Mouse (Mus musculus) heart, embryonic 14.5 days (tissue): ENCODE measurements around the gene Ptpn5. TPM values are rescaled to one million over a fixed set of nuclear protein-coding genes. Genes with fewer than 3 reads are reported as not detected.
A peak's percentile ranks its signal among the peaks of the same experiment; 100 is the strongest.

Experiments
- ATAC-seq: fragments of 200-750 bp; cut with Nextera tagmentation; 2 replicates; pipeline ENCODE4 v1.8.0; 2017; ENCODE audit warnings: low read depth, moderate TSS enrichment; ENCODE audit not compliant: insufficient number of reproducible peaks, insufficient read depth, low FRiP score
- H3K27ac ChIP-seq, 2 experiments: fragments of 200-500 bp in 1 of 2; fragments of 300-500 bp in 1 of 2; sonication (generic) in 1 of 2; replicated peaks in 1 of 2; 2 replicates each; pipeline ENCODE4 v1.5.1; 2012 to 2014; ENCODE audit warnings: low read depth in 2 of 2, low read length in 2 of 2, control low read depth in 1 of 2, mild to moderate bottlenecking in 1 of 2, mixed read lengths in 1 of 2; ENCODE audit not compliant: control insufficient read depth in 1 of 2, insufficient read depth in 1 of 2
- H3K27me3 ChIP-seq: fragments of 300-500 bp; sonication (generic); 2 replicates; pipeline ENCODE4 v1.6.1; 2014; ENCODE audit warnings: mild to moderate bottlenecking, low read length, control low read depth; ENCODE audit not compliant: control insufficient read depth, insufficient read depth
- H3K36me3 ChIP-seq: fragments of 300-500 bp; sonication (generic); 2 replicates; pipeline ENCODE4 v1.6.1; 2014; ENCODE audit warnings: mild to moderate bottlenecking, control low read depth, low read length, mixed read lengths; ENCODE audit not compliant: control insufficient read depth, insufficient read depth
- H3K4me1 ChIP-seq, 2 experiments: fragments of 200-500 bp in 1 of 2; fragments of 300-500 bp in 1 of 2; sonication (generic) in 1 of 2; 2 replicates each; pipeline ENCODE4 v1.6.1; 2012 to 2014; ENCODE audit warnings: low read length in 2 of 2, control low read depth in 1 of 2, mixed read lengths in 1 of 2; ENCODE audit not compliant: control insufficient read depth in 2 of 2, insufficient read depth in 2 of 2
- H3K4me2 ChIP-seq: fragments of 300-500 bp; sonication (generic); 2 replicates; pipeline ENCODE4 v1.6.1; 2014; ENCODE audit warnings: mild to moderate bottlenecking, low read length
- H3K4me3 ChIP-seq, 2 experiments: fragments of 200-500 bp in 1 of 2; fragments of 300-500 bp in 1 of 2; sonication (generic) in 1 of 2; 2 replicates each; pipeline ENCODE4 v1.5.1; 2012 to 2014; ENCODE audit warnings: low read length in 2 of 2, mild to moderate bottlenecking in 2 of 2, control low read depth in 1 of 2, low read depth in 1 of 2, moderate library complexity in 1 of 2; ENCODE audit not compliant: control insufficient read depth in 1 of 2, insufficient read depth in 1 of 2
- H3K9ac ChIP-seq: fragments of 300-500 bp; sonication (generic); 2 replicates; pipeline ENCODE4 v1.6.1; 2014; ENCODE audit warnings: mild to moderate bottlenecking, low read length
- H3K9me3 ChIP-seq: fragments of 300-500 bp; sonication (generic); 2 replicates; pipeline ENCODE4 v1.6.1; 2016; ENCODE audit warnings: low read length, control low read depth; ENCODE audit not compliant: control insufficient read depth
- WGBS: fragments of 180-500 bp; shearing (Covaris S2); extraction: QIAGEN DNeasy Blood & Tissue Kit; methylation state at CpG from one replicate; pipeline ENCODE4 v1.1.7; 2014; 5-methylcytosine and 5-hydroxymethylcytosine counted together
- polyA plus RNA-seq: library from polyadenylated mRNA; unstranded; fragments of >200 nt; fragmentation: Nextera tagmentation; extraction: Ambion mirVana; gene quantifications from 2 replicates; pipeline ENCODE4 v1.2.1, GENCODE M21; 2014

The Ptpn5 gene
- polyA plus RNA-seq, 1 experiment from 2014 or later, result 0.09 TPM

DNA sequence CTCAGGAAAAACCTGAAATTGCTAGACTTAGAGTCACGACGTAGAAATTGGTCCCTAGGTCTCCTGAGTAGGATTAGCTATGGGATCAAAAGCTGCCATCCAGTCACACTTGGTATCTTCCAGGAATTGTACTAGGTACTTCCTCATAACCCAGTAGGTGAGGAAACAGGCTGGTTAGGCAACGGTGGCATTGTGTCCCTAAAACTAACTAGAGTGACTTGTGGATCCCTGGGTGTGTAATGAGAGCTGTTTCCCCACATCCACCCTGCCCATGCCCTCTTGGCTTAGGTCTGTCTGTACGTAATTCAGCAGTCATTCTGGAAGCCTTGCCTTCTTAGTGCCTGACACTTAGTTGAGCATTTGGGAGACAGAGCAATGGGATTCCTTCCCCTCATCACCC, 77.2 kb downstream of the Ptpn5 start:
- H3K9me3 ChIP-seq, result no peaks in the 10 kb centered on the region
- WGBS, result 79% methylated on average over 4 of the region's 4 CpGs

DNA sequence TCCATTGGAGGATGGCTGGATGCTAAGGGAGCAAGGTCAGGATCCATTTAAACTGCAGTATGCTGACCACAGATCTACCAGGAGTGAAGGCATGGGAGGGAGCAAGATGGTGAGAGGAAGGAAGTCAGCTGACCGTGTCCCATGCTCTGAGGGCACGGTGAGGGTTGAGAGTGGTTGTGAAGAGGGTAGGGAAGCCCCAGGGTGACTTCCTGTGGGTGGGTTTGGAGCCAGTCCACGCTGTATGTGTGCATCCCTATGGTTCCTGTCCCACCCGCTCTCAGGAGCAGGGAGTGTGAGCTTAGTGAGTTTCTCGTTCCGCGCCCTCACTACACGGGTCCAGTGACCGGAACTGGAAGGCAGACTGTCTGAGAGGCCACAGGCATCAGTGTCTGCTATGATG, 77.7 kb downstream of the Ptpn5 start:
- Histone ChIP-seq H3K27me3 (no peaks in the 10 kb centered on the region), H3K9ac (no peak overlapping the region), H3K4me2 (no peak overlapping the region), H3K27ac (no peak overlapping the region), H3K9me3 (no peaks in the 10 kb centered on the region), H3K4me3 (no peak overlapping the region), H3K36me3 (peaks cover 14% of the 10 kb centered on the region; the same call in 1 of the 2 replicates), H3K4me1 (peaks cover 25 to 29% of the 10 kb centered on the region in 2 experiments)
- no peak for ATAC-seq
- WGBS, result 66% methylated on average over 9 of the region's 9 CpGs

More for the DNA sequence above, 77.2 kb downstream of the Ptpn5 start:
- no peak overlapping the region for H3K4me3 ChIP-seq
- no peak for ATAC-seq
- H3K27me3 ChIP-seq, result no peaks in the 10 kb centered on the region
- H3K36me3 ChIP-seq, result peaks cover 14% of the 10 kb centered on the region; the same call in 1 of the 2 replicates
- no peak overlapping the region for H3K4me2 ChIP-seq
- H3K4me1 ChIP-seq, result peaks cover 21 to 26% of the 10 kb centered on the region in 2 experiments
- H3K9ac ChIP-seq, result no peak overlapping the region
- no peak overlapping the region for H3K27ac ChIP-seq

DNA sequence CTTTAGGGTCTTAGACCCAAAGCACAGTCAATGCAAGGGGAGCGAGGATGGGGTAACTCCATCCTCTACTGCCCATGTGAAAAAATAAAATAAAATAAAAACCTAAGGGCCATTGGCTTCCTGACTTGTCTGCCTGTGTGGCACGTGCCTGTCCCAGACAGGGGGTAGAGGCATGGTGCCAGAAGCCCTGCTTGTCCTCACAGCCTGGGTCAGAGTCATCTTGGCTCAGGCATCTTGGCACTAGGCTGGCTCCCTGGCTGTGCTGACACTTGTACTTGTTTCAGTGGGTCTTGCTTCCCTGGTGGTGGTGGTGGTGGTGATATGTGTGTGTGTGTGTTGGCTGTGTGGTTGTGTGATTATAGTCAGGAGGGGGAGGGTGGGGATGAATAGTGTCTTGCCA, 78.8 kb downstream of the Ptpn5 start:
- Histone ChIP-seq H3K27me3 (no peaks in the 10 kb centered on the region), H3K36me3 (peaks cover 14% of the 10 kb centered on the region; the same call in 1 of the 2 replicates), H3K4me3 (no peak overlapping the region), H3K9ac (no peak overlapping the region), H3K4me2 (no peak overlapping the region), H3K4me1 (peaks cover 24 to 25% of the 10 kb centered on the region in 2 experiments), H3K9me3 (no peaks in the 10 kb centered on the region), H3K27ac (no peak overlapping the region)
- ATAC-seq, result no peak
- 70% methylated on average over 2 of the region's 2 CpGs for WGBS

DNA sequence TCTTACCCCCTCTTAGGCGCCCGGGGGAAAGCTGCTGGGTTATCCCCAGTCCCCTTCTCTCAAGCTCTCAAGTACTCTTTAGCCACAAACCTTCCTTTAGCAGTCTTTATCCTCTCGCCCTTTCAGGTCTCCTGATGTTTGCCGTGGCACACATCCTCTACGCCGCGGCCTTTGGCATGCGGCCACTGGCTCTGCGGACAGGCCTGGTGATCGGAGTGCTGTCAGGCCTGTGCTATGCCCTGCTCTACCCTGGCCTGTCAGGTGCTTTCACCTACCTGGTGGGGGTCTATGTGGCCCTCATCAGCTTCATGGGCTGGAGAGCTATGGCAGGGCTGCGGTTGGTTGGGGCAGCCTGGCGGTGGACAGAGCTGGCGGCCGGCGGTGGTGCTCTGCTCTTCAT, 80.2 kb downstream of the Ptpn5 start:
- no peak for ATAC-seq
- no peak overlapping the region for H3K4me3 ChIP-seq
- no peak overlapping the region for H3K9ac ChIP-seq
- peaks cover 19 to 20% of the 10 kb centered on the region in 2 experiments for H3K4me1 ChIP-seq
- H3K4me2 ChIP-seq, result no peak overlapping the region
- WGBS, result 89% methylated on average over 15 of the region's 15 CpGs
- H3K27ac ChIP-seq, result no peak overlapping the region
- no peaks in the 10 kb centered on the region for H3K9me3 ChIP-seq
- peaks cover 14% of the 10 kb centered on the region; the same call in 1 of the 2 replicates for H3K36me3 ChIP-seq
- no peaks in the 10 kb centered on the region for H3K27me3 ChIP-seq

DNA sequence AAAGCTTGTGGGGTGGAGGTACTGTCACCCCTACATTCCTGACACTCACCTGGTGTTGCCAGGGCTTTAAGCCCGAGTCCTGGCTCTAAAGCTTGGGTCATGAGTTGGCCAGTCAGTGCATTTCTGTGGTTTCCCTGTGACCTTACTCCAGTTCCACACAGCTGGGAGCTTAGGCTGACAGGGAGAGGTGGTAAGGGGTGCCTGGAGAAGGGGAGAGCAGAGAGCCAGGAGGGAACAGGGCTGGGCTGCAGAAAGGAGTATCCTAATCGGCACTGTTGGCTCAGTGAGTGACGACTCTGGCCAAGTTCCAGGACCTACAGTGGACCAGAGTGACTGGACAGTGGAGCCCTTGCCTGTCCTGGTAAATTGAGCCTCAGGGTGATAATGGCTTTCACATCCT, 81.2 kb downstream of the Ptpn5 start:
- Histone ChIP-seq H3K36me3 (peaks cover 14% of the 10 kb centered on the region; the same call in 1 of the 2 replicates), H3K9ac (peak overlapping the region; percentile 39), H3K9me3 (no peaks in the 10 kb centered on the region), H3K4me2 (peak overlapping the region; percentile 91), H3K27ac (peak overlapping the region; percentile 90 to 94), H3K27me3 (no peaks in the 10 kb centered on the region), H3K4me1 (peaks cover 19 to 20% of the 10 kb centered on the region in 2 experiments), H3K4me3 (peak overlapping the region in 1 of 2 experiments; percentile 26; a peak in 2 of 4 replicates)
- 6% methylated on average over 3 of the region's 3 CpGs for WGBS
- ATAC-seq, result peak; percentile 44; the same call in 1 of the 2 replicates

DNA sequence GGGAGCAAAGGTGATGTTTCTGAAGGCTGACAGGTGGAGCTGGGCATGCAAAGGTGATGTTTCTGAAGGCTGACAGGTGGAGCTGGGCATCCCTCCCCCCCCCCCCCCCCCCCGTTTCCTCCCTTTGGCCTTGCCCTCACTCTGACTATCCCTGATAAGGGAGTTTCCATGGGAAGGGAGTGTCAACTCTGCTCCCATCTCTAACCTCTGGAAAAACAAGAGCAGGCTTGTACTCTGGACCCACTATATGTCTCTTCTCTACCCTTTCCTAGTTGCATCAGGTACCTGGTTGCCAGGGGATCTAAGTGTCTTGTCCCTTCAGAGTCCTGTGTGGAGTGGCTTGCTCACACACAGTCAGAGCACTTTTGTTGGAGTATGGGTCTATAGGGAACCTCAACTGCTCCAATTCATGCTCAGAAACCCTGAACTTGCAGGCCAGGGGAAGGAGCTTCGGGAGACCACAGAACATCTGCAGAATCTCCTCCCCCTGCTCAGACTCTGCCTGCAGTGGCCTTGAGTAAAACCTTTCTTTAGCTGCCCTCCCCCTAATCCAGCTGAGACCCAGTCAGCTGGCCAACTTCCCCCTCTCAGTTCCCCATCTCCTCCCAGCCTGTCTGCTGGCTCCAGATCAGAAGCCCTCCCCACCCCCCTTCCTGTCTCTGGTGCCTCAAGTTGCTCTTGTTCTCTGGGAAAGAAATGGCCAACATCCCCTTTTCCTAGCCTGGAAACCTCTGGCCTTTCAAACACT, 81.9 kb downstream of the Ptpn5 start:
- ATAC-seq, result peak; percentile 44

DNA sequence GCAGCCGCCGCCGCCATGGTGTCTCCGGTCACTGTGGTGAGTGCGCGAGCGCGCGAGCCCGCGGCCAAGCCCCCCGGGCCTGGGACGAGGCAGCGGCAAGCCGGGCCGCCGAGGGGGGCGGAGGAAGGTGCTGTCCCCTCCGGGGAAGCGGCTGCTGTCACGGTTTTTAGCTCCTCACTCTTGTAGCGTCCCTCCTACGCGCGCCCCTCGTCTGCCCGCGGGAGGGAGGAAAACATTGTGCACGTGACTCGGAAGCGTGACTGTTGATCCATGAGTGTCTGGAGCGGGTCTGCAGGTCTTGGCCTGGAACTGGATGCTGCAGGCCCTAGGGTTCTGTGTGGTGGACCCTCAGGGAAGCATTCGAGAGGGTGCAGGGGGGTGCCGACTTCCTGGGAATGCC, 82.7 kb downstream of the Ptpn5 start:
- Histone ChIP-seq H3K9ac (peak overlapping the region; percentile 91), H3K9me3 (no peaks in the 10 kb centered on the region), H3K27me3 (no peaks in the 10 kb centered on the region), H3K4me2 (peak overlapping the region; percentile 91), H3K36me3 (peaks cover 14% of the 10 kb centered on the region; the same call in 1 of the 2 replicates), H3K27ac (peak overlapping the region; percentile 79 to 94), H3K4me3 (peak overlapping the region; percentile 76 to 90), H3K4me1 (peaks cover 19 to 20% of the 10 kb centered on the region in 2 experiments)
- peak; percentile 60 for ATAC-seq
- under 1% methylated on average over 34 of the region's 34 CpGs for WGBS

More for the DNA sequence above, 81.9 kb downstream of the Ptpn5 start:
- Histone ChIP-seq H3K4me1 (peaks cover 19 to 20% of the 10 kb centered on the region in 2 experiments), H3K27me3 (no peaks in the 10 kb centered on the region), H3K9ac (peak overlapping the region; percentile 91), H3K9me3 (no peaks in the 10 kb centered on the region), H3K4me3 (peak overlapping the region; percentile 76 to 90), H3K36me3 (peaks cover 14% of the 10 kb centered on the region; the same call in 1 of the 2 replicates), H3K4me2 (peak overlapping the region; percentile 91), H3K27ac (peak overlapping the region; percentile 90 to 94)
- 19% methylated on average over 1 of the region's 2 CpGs for WGBS
